Mouse (Mus musculus): ENCODE data around the gene Grin2d.

Gene Grin2d

GRCm38 (mm10) chr7:45897258-45897757, 19.1 kb upstream of the Grin2d start:
- DNase-seq, result peak; percentile 66

- DNase-seq, result peak; percentile 99
These were observed 18.5 kb upstream of the Grin2d start, which contains the start of the genes Syngr4 and Tmem143 for GRCm38 (mm10) chr7:45896517-45897257. TSS of gene Syngr4 (minus strand) at chr7:45896714. TSS of gene Tmem143 (plus strand) at chr7:45896941.

- DNase-seq, result no peak
These were observed 17.8 kb upstream of the Grin2d start for GRCm38 (mm10) chr7:45895931-45896516.

- no peak for DNase-seq
These were observed 14.5 kb upstream of the Grin2d start for GRCm38 (mm10) chr7:45892651-45893050.

GRCm38 (mm10) chr7:45887246-45887645, 9.1 kb upstream of the Grin2d start:
- DNase-seq, result no peak

GRCm38 (mm10) chr7:45881011-45881410, 2.8 kb upstream of the Grin2d start:
- no peak for DNase-seq

GRCm38 (mm10) chr7:45880531-45880930, 2.4 kb upstream of the Grin2d start:
- no peak for DNase-seq

- no peak for DNase-seq
These were observed 1.3 kb downstream of the Grin2d start for GRCm38 (mm10) chr7:45876895-45877294.

GRCm38 (mm10) chr7:45873061-45873947, 4.9 kb downstream of the Grin2d start:
- DNase-seq, result no peak

GRCm38 (mm10) chr7:45872624-45873023, 5.6 kb downstream of the Grin2d start, which contains the start of gene Kdelr1:
TSS of gene Kdelr1 (plus strand) at chr7:45872772.
- DNase-seq, result peak; percentile 88

GRCm38 (mm10) chr7:45870282-45871058, 7.7 kb downstream of the Grin2d start:
- DNase-seq, result no peak

GRCm38 (mm10) chr7:45869787-45870186, 8.4 kb downstream of the Grin2d start:
- no peak for DNase-seq

GRCm38 (mm10) chr7:45869107-45869670, 9.0 kb downstream of the Grin2d start:
- no peak for DNase-seq

GRCm38 (mm10) chr7:45867871-45868270, 10.3 kb downstream of the Grin2d start:
- no peak for DNase-seq

GRCm38 (mm10) chr7:45865925-45866910, 12.0 kb downstream of the Grin2d start:
- DNase-seq, result peak; percentile 89

GRCm38 (mm10) chr7:45864435-45864834, 13.7 kb downstream of the Grin2d start:
- no peak for DNase-seq

GRCm38 (mm10) chr7:45862804-45863203, 15.4 kb downstream of the Grin2d start:
- DNase-seq, result no peak

- DNase-seq, result no peak
These were observed 19.2 kb downstream of the Grin2d start for GRCm38 (mm10) chr7:45859008-45859407.

GRCm38 (mm10) chr7:45856950-45857901, 21.0 kb downstream of the Grin2d start:
- no peak for DNase-seq

Data from layer of hippocampus, adult 9-11 months (tissue).